Mouse (Mus musculus) testis, adult 2 months (tissue): Measurements from ENCODE around the gene Pced1a. TPM values are rescaled to one million over a fixed set of nuclear protein-coding genes. Genes with fewer than 3 reads are reported as not detected.

Source experiments
- H3K27ac ChIP-seq: fragments of 200-500 bp; 2 replicates; pipeline ENCODE4 v1.5.1; 2012; ENCODE audit warnings: low read depth, low read length; ENCODE audit not compliant: control insufficient read depth, insufficient read depth
- H3K27me3 ChIP-seq: fragments of 200-500 bp; 2 replicates; pipeline ENCODE4 v1.6.1; 2012; ENCODE audit warnings: mild to moderate bottlenecking, low read length, moderate library complexity; ENCODE audit not compliant: control insufficient read depth, insufficient read depth
- H3K36me3 ChIP-seq: fragments of 200-500 bp; 2 replicates; pipeline ENCODE4 v1.6.1; 2012; ENCODE audit warnings: mild to moderate bottlenecking, low read length; ENCODE audit not compliant: control insufficient read depth, insufficient read depth
- H3K4me1 ChIP-seq: fragments of 200-500 bp; 2 replicates; pipeline ENCODE4 v1.6.1; 2012; ENCODE audit warnings: low read length; ENCODE audit not compliant: control insufficient read depth, insufficient read depth
- H3K4me3 ChIP-seq: fragments of 200-500 bp; 2 replicates; pipeline ENCODE4 v1.5.1; 2012; ENCODE audit warnings: low read depth, mild to moderate bottlenecking, low read length, moderate library complexity, mixed read lengths; ENCODE audit not compliant: control insufficient read depth
- CTCF ChIP-seq: fragments of 200-500 bp; IDR thresholded peaks from 2 replicates; pipeline ENCODE4 v1.5.1; 2012; ENCODE audit warnings: low read depth, mild to moderate bottlenecking, inconsistent platforms, low read length, moderate library complexity; ENCODE audit not compliant: control insufficient read depth, insufficient read depth, insufficient replicate concordance
- POLR2A ChIP-seq: fragments of 200-500 bp; IDR thresholded peaks from 2 replicates; pipeline ENCODE4 v1.6.1; 2012; ENCODE audit warnings: low read depth, mild to moderate bottlenecking, inconsistent platforms, low read length, moderate library complexity; ENCODE audit not compliant: control insufficient read depth
- polyA plus RNA-seq: library from polyadenylated mRNA; depleted of rRNA; stranded (reverse); fragments of >200 nt; gene quantifications from 2 replicates; pipeline ENCODE4 v1.2.3, GENCODE M21; 2012

Gene Pced1a
- polyA plus RNA-seq, 1 experiment: 48.0 TPM

- no peaks in the 10 kb centered on the region for H3K36me3 ChIP-seq
- no peaks in the 10 kb centered on the region for H3K27me3 ChIP-seq
- TF ChIP-seq CTCF: no peak
- TF ChIP-seq POLR2A: no peak
- peaks cover 9% of the 10 kb centered on the region for H3K4me1 ChIP-seq
- H3K4me3 ChIP-seq: peak overlapping the region; percentile 33
- H3K27ac ChIP-seq: no peak overlapping the region
These were observed 2.5 kb downstream of the Pced1a start for GRCm38 (mm10) chr2:130421781-130422620.

DNA sequence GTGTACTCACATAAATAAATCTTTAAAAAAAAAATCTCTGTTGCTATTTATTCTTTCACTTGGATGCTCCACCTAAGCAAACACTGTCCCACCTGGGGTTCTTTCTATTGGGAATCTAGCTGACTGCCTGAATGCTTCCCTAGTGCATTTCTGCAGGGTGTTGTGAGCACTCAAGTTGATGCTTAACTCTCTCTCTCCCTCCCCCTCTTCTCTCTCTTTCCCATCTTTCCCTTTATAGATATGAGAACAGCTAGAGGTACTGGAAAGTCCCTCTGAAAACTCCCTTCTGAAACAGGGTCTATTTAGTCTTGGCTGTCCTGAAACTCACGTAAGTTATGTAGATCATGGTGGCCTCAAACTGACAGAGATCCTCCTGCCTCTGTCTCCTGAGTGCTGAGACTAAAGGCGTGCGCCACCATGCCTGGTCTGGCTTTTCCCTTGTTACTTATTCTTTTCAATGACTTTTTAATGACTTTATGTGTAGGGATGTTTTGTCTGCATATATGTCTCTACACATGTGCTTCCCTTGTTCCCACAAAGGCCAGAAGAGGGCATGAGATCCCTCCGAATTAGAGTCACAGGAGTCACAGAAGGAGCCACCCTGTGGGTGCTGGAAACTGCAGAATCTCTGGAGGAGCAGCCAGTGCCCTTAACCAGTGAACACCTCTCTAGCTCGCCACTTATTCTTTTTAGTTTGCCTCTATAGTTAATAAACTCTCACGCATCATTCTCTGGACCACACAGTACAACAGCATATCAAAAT lies 10.2 kb downstream of the Pced1a start:
- TF ChIP-seq CTCF (no peak), POLR2A (no peak)
- H3K4me3 ChIP-seq: no peak overlapping the region

DNA sequence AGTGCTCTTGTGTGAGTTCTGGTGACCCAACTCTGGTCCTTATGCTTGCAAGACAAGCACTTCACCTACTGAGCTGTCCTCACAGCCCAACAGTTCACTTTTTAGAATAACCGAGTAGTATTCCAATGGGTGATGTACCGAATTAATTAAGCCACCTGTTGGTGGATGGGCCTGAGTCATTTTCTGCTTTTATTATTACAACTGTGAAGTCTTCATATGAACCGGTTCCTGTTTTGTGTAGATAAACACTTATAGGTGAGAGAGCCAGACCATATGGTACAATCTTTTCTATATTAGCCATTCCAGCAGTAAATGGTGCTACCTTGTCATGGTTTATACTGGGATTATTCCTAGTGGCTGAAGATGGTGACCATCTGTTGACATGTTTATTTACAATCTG lies 11.7 kb downstream of the Pced1a start:
- Histone ChIP-seq H3K27ac (no peak overlapping the region), H3K4me1 (peaks cover 4% of the 10 kb centered on the region; the same call in 1 of the 2 replicates), H3K4me3 (no peak overlapping the region), H3K36me3 (no peaks in the 10 kb centered on the region), H3K27me3 (no peaks in the 10 kb centered on the region)
- TF ChIP-seq CTCF: no peak

More for the DNA sequence above, 10.2 kb downstream of the Pced1a start:
- H3K36me3 ChIP-seq: no peaks in the 10 kb centered on the region
- peaks cover 4% of the 10 kb centered on the region; the same call in 1 of the 2 replicates for H3K4me1 ChIP-seq
- H3K27ac ChIP-seq: no peak overlapping the region
- H3K27me3 ChIP-seq: no peaks in the 10 kb centered on the region

- no peaks in the 10 kb centered on the region for H3K27me3 ChIP-seq
- TF ChIP-seq POLR2A (peak; percentile 8; the same call in 1 of the 2 replicates), CTCF (peak; percentile 91)
- peaks cover 4% of the 10 kb centered on the region; the same call in 1 of the 2 replicates for H3K4me1 ChIP-seq
- H3K36me3 ChIP-seq: no peaks in the 10 kb centered on the region
- H3K27ac ChIP-seq: no peak overlapping the region
- H3K4me3 ChIP-seq: no peak overlapping the region
These were observed 12.7 kb downstream of the Pced1a start for GRCm38 (mm10) chr2:130411558-130412495.

DNA sequence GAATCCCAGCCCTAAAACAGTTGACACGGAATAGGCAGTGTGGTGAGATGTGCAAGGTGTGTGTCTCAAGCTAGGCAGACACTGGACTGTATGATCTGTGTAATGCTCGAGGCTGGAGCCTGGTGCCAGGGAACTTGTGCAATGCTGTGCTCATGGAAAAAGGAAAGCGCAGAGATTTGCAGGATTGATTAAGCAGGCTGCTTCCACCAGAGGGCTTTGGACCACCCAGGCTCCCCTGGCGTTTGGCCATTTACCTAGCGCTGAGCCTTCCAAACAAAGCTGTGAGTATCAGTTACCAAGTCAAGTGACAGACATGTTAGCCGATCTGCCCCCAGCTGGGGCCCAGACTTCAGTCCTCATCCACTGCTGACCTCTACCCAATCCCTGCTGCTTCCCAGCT lies 16.3 kb downstream of the Pced1a start:
- TF ChIP-seq CTCF: no peak
- Histone ChIP-seq H3K36me3 (no peaks in the 10 kb centered on the region), H3K4me3 (no peak overlapping the region), H3K27me3 (no peaks in the 10 kb centered on the region), H3K4me1 (peaks cover 4% of the 10 kb centered on the region; the same call in 1 of the 2 replicates), H3K27ac (no peak overlapping the region)

GRCm38 (mm10) chr2:130406178-130406577 lies 18.3 kb downstream of the Pced1a start, which contains the start of gene Tmem239:
Gene Tmem239 (plus strand): TSS chr2:130406478.
- Histone ChIP-seq H3K4me1 (peaks cover under 1% of the 10 kb centered on the region; the same call in 1 of the 2 replicates), H3K4me3 (peak within 1 kb of the TSS; percentile 62), H3K27ac (peak within 1 kb of the TSS; percentile 49; the same call in 1 of the 2 replicates), H3K36me3 (no peaks in the 10 kb centered on the region), H3K27me3 (no peaks in the 10 kb centered on the region)
- TF ChIP-seq CTCF: no peak
- 0 out of 2 replicates have a peak, but pooled peaks have one; percentile 49 for TF ChIP-seq POLR2A

DNA sequence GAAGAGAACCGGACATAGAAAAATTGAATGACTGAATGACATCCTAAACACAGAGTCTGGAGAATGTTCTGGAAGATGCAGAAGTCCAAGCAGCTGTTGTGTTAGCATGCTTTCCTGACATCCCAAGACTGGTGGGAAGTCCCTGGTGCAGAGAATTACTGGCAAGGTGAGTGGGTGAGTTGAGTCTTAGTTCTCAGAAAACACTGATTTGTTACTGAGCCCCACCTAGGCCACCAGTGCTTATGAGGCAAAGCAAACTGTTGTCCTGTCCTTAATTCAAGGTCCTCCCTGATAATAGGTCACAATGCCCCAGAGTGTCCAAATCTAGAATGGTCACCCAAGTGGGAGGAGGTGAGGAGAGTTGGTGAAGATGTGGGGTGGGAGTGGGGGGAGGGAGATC lies 19.6 kb downstream of the Pced1a start, which contains the start of the genes Gm28372 and 1700020A23Rik:
TSS of gene Gm28372 (plus strand) at position 301 of the 400 bp plus-strand sequence.
TSS of gene 1700020A23Rik (plus strand) at position 321 of the 400 bp plus-strand sequence.
- peak within 1 kb of the TSS; percentile 30; the same call in 1 of the 2 replicates for H3K27ac ChIP-seq
- TF ChIP-seq CTCF (no peak), POLR2A (no peak)
- H3K27me3 ChIP-seq: no peaks in the 10 kb centered on the region

More for the DNA sequence above, 19.6 kb downstream of the Pced1a start, which contains the start of the genes Gm28372 and 1700020A23Rik:
- Histone ChIP-seq H3K4me3 (peak within 1 kb of the TSS; percentile 62), H3K36me3 (no peaks in the 10 kb centered on the region), H3K4me1 (no peaks in the 10 kb centered on the region)
